Comparison of ENCODE assay signal across 8 mouse cellular contexts in genomic region chr11:21091067-21091427, GRCm38 (mm10). TPM values are rescaled to one million over a fixed set of nuclear protein-coding genes. Genes with fewer than 3 reads are reported as not detected.
DNase-seq lines count a peak whose midpoint lies in the region; ATAC-seq lines count a peak whose summit lies in the region.

Gene Peli1, plus strand, starts transcription at chr11:21091291.

- H3K4me2 ChIP-seq in heart, embryonic 13.5 days: peak within 1 kb of the TSS; percentile 80
- peak within 1 kb of the TSS; percentile 79 for H3K4me2 ChIP-seq in liver, embryonic 12.5 days
- peak within 1 kb of the TSS; percentile 67 for H3K4me2 ChIP-seq in stomach, embryonic 15.5 days

- peak within 1 kb of the TSS; percentile 77 for H3K27ac ChIP-seq in brown adipose tissue, adult 24 weeks (replicated peaks; ENCODE audit: low read depth, low read length)
- H3K27ac ChIP-seq in heart, embryonic 13.5 days (replicated peaks): peak within 1 kb of the TSS; percentile 100
- peak within 1 kb of the TSS; percentile 98 for H3K27ac ChIP-seq in liver, embryonic 12.5 days
- H3K27ac ChIP-seq in stomach, embryonic 15.5 days: peak within 1 kb of the TSS; percentile 99

- peaks cover 3% of the 10 kb centered on the region for H3K4me1 ChIP-seq in brown adipose tissue, adult 24 weeks (ENCODE audit: control insufficient read depth, insufficient read depth, insufficient read length, low read length)
- peaks cover 19% of the 10 kb centered on the region for H3K4me1 ChIP-seq in heart, embryonic 13.5 days
- H3K4me1 ChIP-seq in liver, embryonic 12.5 days: peaks cover 19% of the 10 kb centered on the region
- peaks cover 2% of the 10 kb centered on the region; the same call in 1 of the 2 replicates for H3K4me1 ChIP-seq in stomach, embryonic 15.5 days

- peak; percentile 98 for DNase-seq in CD4-positive, CD25-positive, alpha-beta regulatory T cell, adult 2 months (ENCODE audit: low read depth, low spot score)
- peak; percentile 71 for DNase-seq in fat pad, adult 2 months (ENCODE audit: extremely low read depth, low read depth, low spot score)
- peak; percentile 98 for DNase-seq in kidney, postnatal 10 days
- DNase-seq in natural killer cell, adult 2 months (ENCODE audit: low spot score in 2 of 2): peak; percentile 92 to 94

- 1% methylated on average over 21 of the region's 24 CpGs for WGBS in heart, embryonic 13.5 days
- 1% methylated on average over 24 of the region's 24 CpGs for WGBS in liver, embryonic 12.5 days (ENCODE audit: insufficient replicate concordance)
- WGBS in stomach, embryonic 15.5 days: under 1% methylated on average over 24 of the region's 24 CpGs

- H3K9ac ChIP-seq in heart, embryonic 13.5 days: peak within 1 kb of the TSS; percentile 99
- peak within 1 kb of the TSS; percentile 98 for H3K9ac ChIP-seq in liver, embryonic 12.5 days
- H3K9ac ChIP-seq in stomach, embryonic 15.5 days: peak within 1 kb of the TSS; percentile 87

- peak; percentile 99 for ATAC-seq in heart, embryonic 13.5 days (ENCODE audit: extremely low read depth, insufficient number of reproducible peaks, low FRiP score, low TSS enrichment)
- ATAC-seq in liver, embryonic 12.5 days: peak; percentile 100
- ATAC-seq in stomach, embryonic 15.5 days (ENCODE audit: insufficient read depth, low FRiP score, low read depth): peak; percentile 99

- no peaks in the 10 kb centered on the region for H3K9me3 ChIP-seq in heart, embryonic 13.5 days
- no peaks in the 10 kb centered on the region for H3K9me3 ChIP-seq in liver, embryonic 12.5 days (replicated peaks)
- H3K9me3 ChIP-seq in stomach, embryonic 15.5 days: no peaks in the 10 kb centered on the region

- H3K4me3 ChIP-seq in brown adipose tissue, adult 24 weeks (ENCODE audit: insufficient read depth, low read depth, low read length): peak within 1 kb of the TSS; percentile 87
- H3K4me3 ChIP-seq in heart, embryonic 13.5 days: peak within 1 kb of the TSS; percentile 97
- peak within 1 kb of the TSS; percentile 98 for H3K4me3 ChIP-seq in liver, embryonic 12.5 days
- H3K4me3 ChIP-seq in stomach, embryonic 15.5 days (replicated peaks): peak within 1 kb of the TSS; percentile 88

- no peaks in the 10 kb centered on the region for H3K27me3 ChIP-seq in heart, embryonic 13.5 days (replicated peaks)
- H3K27me3 ChIP-seq in liver, embryonic 12.5 days (replicated peaks): no peaks in the 10 kb centered on the region; the same call in 1 of the 2 replicates
- H3K27me3 ChIP-seq in stomach, embryonic 15.5 days (replicated peaks): no peaks in the 10 kb centered on the region

- H3K36me3 ChIP-seq in heart, embryonic 13.5 days: no peaks in the 10 kb centered on the region
- H3K36me3 ChIP-seq in liver, embryonic 12.5 days: no peaks in the 10 kb centered on the region
- H3K36me3 ChIP-seq in stomach, embryonic 15.5 days: no peaks in the 10 kb centered on the region

RNA-seq across cellular contexts. Expression of gene Peli1, which starts in this region (rescaled TPM):
- polyA plus RNA-seq in brown adipose tissue, adult 24 weeks (2012; ENCODE audit: insufficient read depth, insufficient read length, missing spikeins): 7.5 and 7.7 TPM in 2 replicates
- 21.1 and 21.6 TPM in 2 replicates for polyA plus RNA-seq in heart, embryonic 13.5 days (2015; fragmentation: Nextera tagmentation; extraction: Ambion mirVana)
- polyA plus RNA-seq in liver, embryonic 12.5 days (2016; fragmentation: Nextera tagmentation; extraction: Ambion mirVana): 18.3 and 18.7 TPM in 2 replicates
- 33.8 and 35.1 TPM in 2 replicates for polyA plus RNA-seq in stomach, embryonic 15.5 days (2015; fragmentation: Nextera tagmentation; extraction: Ambion mirVana)

Comparison
In these comparisons a context has a peak if more than half of its experiments do, and no peak if none do; other contexts are left out.
1. Peak in every context shown above with its lines: DNase-seq, ATAC-seq, H3K4me3 ChIP-seq and H3K27ac ChIP-seq.